Mouse (Mus musculus): Measurements from ENCODE around the gene Ppp2r5b. TPM values are rescaled to one million over a fixed set of nuclear protein-coding genes. Genes with fewer than 3 reads are reported as not detected.

Ppp2r5b gene
- polyA plus RNA-seq (2014; fragmentation: Nextera tagmentation; extraction: Ambion mirVana): 140 and 158 TPM in 2 replicates

DNA sequence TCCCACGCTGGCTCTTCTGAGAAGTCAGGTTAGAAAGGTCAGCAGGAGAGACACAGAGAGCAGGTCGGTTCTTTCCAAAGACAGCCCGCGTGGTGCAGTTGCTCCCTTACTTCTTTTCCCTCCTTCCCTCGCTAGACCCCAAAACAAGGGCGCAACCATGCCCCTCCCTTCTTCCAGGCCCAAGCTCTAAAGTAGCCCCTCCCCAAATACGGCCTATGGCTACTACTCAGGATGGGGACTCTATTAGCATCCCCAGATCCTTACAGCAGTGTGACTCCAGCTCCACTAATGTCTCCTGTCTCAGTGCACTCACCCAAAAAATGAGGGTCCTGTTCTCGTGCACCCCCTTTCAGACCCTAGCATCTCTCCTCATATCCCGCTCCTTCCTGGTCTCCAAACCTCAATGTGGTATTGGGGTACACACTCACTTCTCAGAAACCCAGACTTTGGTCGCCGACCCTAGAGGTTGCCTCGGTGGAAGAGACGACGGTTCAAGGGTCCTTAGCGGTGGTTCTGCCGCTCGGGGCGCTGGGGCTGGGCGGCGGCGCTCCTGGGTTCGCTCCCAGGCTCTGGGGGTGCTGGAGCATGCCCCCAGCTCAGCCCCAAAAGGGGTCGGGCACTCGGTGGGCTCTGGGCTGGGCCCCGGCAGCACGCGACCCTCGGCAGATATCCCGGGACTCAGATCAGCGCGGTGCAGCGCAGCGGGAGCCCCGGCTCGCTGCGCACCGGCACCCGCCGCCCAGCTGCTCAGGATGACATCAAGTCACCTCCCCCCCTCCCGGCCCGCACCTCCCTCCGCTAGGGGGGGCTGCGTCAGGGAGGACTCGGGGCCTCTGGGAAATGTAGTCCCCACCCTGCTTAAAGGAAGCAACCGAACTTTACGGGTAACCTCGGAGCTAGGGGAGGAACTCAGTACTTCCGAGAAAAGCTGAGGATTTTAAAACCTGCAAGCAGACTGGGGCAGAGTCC is at the start of gene Ppp2r5b:
Gene Ppp2r5b (minus strand): TSS at position 789 of the 969 bp plus-strand sequence.
- 2% methylated on average over 48 of the region's 48 CpGs for WGBS
- Histone ChIP-seq H3K9me3 (ENCODE audit: control insufficient read depth, low read length) (no peaks in the 10 kb centered on the region), H3K27me3 (ENCODE audit: control insufficient read depth, insufficient read depth, low read length) (no peaks in the 10 kb centered on the region), H3K4me3 (replicated peaks; ENCODE audit: low read length) (peak within 1 kb of the TSS; percentile 79), H3K27ac (peak within 1 kb of the TSS; percentile 85), H3K9ac (peak within 1 kb of the TSS; percentile 91), H3K4me2 (replicated peaks) (peak within 1 kb of the TSS; percentile 93), H3K36me3 (replicated peaks; ENCODE audit: control insufficient read depth, insufficient read depth) (peaks cover 35% of the 10 kb centered on the region), H3K4me1 (replicated peaks; ENCODE audit: control insufficient read depth, insufficient read depth, low read length) (peaks cover 15% of the 10 kb centered on the region)
- DNase-seq (ENCODE audit: low spot score): peak; percentile 91
- peak; percentile 91 for ATAC-seq (ENCODE audit: low FRiP score)

DNA sequence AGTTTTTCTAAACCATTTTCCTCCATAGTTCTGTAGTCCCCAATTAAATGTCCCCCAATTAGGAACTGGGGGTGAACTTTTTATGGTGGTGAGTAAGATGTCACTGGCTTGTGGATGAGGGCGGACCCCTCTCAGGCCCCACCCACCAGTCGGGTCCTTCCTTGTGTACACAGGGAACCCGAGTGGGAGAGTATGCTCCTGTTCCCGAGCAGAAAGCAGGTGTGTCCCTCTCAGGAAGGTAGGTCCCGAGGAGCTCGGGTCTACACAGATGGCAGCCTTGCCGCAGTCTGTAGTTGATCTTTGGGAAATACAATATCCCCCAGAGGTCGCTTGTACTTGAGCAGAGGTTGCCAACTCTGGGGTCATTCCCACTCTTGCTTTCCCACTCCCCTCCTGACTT is 49.6 kb upstream of the Ppp2r5b start:
- Histone ChIP-seq H3K27ac (no peak overlapping the region), H3K4me3 (replicated peaks; ENCODE audit: low read length) (no peak overlapping the region), H3K9me3 (ENCODE audit: control insufficient read depth, low read length) (no peaks in the 10 kb centered on the region), H3K4me2 (replicated peaks) (no peak overlapping the region), H3K9ac (no peak overlapping the region), H3K27me3 (ENCODE audit: control insufficient read depth, insufficient read depth, low read length) (no peaks in the 10 kb centered on the region), H3K36me3 (replicated peaks; ENCODE audit: control insufficient read depth, insufficient read depth) (peaks cover 79% of the 10 kb centered on the region), H3K4me1 (replicated peaks; ENCODE audit: control insufficient read depth, insufficient read depth, low read length) (peaks cover 6% of the 10 kb centered on the region)
- WGBS: 90% methylated on average over 8 of the region's 8 CpGs
- DNase-seq (ENCODE audit: low spot score) (no peak), ATAC-seq (ENCODE audit: low FRiP score) (no peak)

DNA sequence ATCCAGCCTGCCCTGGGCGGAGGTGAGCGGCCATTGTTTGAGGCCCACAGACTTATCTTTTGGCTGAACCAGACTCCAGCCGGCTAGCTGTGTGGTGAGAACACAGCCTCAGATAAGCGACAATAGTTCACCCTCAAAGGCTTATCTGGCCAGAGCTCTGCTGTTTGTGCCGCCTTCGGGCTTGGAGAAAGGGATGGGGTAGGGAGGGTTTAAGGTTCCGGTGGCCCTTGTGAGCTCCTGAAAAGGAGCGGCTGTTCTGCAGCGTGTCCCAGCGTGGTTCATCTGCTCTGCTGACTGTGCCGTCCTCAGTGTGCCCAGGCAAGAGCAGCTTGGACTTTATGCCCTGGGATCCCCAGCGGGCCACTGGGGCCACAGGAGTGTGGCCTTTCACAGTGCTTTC is 48.8 kb upstream of the Ppp2r5b start:
- Histone ChIP-seq H3K36me3 (replicated peaks; ENCODE audit: control insufficient read depth, insufficient read depth) (peaks cover 79% of the 10 kb centered on the region), H3K9me3 (ENCODE audit: control insufficient read depth, low read length) (no peaks in the 10 kb centered on the region), H3K4me2 (replicated peaks) (no peak overlapping the region), H3K4me1 (replicated peaks; ENCODE audit: control insufficient read depth, insufficient read depth, low read length) (peaks cover 12% of the 10 kb centered on the region), H3K9ac (no peak overlapping the region), H3K4me3 (replicated peaks; ENCODE audit: low read length) (no peak overlapping the region), H3K27ac (no peak overlapping the region), H3K27me3 (ENCODE audit: control insufficient read depth, insufficient read depth, low read length) (no peaks in the 10 kb centered on the region)
- 94% methylated on average over 12 of the region's 12 CpGs for WGBS
- DNase-seq (ENCODE audit: low spot score) (no peak), ATAC-seq (ENCODE audit: low FRiP score) (no peak)

DNA sequence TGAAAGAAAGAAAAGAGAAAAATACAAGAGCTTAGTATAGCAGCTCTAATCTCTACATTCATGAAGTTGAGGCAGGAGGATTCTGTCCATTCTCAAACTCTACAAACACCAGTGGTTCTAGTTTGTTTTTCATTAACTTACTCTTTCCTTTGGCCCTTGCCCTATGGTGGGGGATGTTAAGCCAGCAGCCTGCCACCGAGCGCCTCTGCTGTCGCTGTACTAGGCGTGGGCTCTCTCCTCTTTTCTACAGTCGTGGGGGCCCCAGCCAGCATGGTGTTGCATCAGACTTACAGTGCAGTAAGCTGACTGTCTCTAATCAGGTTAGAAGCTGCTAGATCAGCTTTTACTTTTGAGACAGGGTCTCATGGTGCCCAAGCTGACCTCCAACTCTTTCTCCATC is 47.3 kb upstream of the Ppp2r5b start:
- Histone ChIP-seq H3K27ac (no peak overlapping the region), H3K9ac (no peak overlapping the region), H3K4me2 (replicated peaks) (no peak overlapping the region), H3K4me3 (replicated peaks; ENCODE audit: low read length) (no peak overlapping the region), H3K36me3 (replicated peaks; ENCODE audit: control insufficient read depth, insufficient read depth) (peaks cover 71% of the 10 kb centered on the region), H3K27me3 (ENCODE audit: control insufficient read depth, insufficient read depth, low read length) (no peaks in the 10 kb centered on the region), H3K4me1 (replicated peaks; ENCODE audit: control insufficient read depth, insufficient read depth, low read length) (peaks cover 27% of the 10 kb centered on the region), H3K9me3 (ENCODE audit: control insufficient read depth, low read length) (no peaks in the 10 kb centered on the region)
- ATAC-seq (ENCODE audit: low FRiP score): no peak
- DNase-seq (ENCODE audit: low spot score): no peak
- WGBS: 81% methylated on average over 5 of the region's 5 CpGs

DNA sequence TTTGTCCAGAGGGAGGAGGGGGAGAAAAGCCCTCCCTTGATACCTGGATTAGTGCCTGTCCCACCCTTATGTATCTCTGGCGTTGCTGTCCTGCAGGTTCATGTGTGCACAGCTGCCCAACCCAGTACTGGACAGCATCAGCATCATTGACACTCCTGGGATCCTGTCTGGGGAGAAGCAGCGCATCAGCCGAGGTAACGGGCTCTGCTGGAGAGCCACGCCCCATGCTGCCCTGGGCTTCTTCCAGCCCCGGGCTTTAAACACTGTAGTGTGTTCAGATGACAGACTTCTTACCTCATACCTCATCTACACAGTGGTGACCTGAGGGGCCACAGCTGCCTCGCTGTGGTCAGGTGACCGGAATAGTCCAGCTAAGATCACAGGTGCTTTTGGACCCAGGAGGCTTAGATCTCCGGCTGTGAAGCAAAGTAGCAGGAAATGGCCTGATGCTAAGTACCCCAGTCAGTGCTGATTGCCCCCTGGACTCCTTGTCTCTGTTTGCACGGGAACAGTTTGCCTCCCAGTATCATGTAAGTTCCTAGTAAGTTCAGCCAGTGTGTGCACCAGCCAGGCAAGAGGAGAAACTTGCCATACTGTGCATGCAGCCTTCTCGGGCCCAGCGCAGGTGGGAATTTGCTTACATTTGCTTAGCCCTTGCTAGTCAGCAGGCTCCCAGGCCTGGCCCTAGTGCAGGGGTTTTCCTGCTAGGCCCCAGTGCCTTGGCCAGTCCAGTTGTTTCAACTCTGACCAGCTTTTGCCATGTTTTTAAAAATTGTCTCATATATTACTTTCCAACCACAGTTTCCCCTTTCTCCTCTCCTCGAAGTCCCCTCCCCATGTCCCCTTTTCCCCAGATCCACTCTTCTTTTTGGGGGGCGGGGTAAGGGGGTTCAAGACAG is 45.7 kb upstream of the Ppp2r5b start:
- DNase-seq (ENCODE audit: low spot score): no peak
- H3K4me2 ChIP-seq (replicated peaks): no peak overlapping the region
- peaks cover 57% of the 10 kb centered on the region for H3K36me3 ChIP-seq (replicated peaks; ENCODE audit: control insufficient read depth, insufficient read depth)
- H3K9me3 ChIP-seq (ENCODE audit: control insufficient read depth, low read length): no peaks in the 10 kb centered on the region
- no peak overlapping the region for H3K4me3 ChIP-seq (replicated peaks; ENCODE audit: low read length)
- no peak overlapping the region for H3K9ac ChIP-seq
- no peak overlapping the region for H3K27ac ChIP-seq
- no peak for ATAC-seq (ENCODE audit: low FRiP score)
- WGBS: 93% methylated on average over 14 of the region's 14 CpGs
- H3K27me3 ChIP-seq (ENCODE audit: control insufficient read depth, insufficient read depth, low read length): no peaks in the 10 kb centered on the region
- peaks cover 27% of the 10 kb centered on the region for H3K4me1 ChIP-seq (replicated peaks; ENCODE audit: control insufficient read depth, insufficient read depth, low read length)

DNA sequence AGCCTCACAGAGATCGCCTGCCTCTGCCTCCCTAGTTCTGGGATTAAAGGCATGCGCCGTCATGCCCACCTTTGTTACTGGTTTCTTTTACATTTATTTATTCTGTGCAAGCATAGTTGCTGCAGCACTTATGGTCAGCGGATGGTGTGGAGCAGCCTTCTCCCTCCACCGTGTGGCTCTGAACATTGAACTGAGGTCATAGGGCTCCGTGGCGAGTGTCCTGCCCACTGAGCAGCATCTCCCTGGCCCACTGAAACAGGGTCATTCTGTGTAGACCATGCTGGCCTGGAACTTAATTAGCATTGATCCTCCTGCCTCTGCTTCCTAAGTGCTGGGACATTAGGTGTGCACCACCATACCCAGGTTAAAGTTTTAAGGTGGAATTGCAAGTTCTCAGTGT is 44.9 kb upstream of the Ppp2r5b start:
- Histone ChIP-seq H3K36me3 (replicated peaks; ENCODE audit: control insufficient read depth, insufficient read depth) (peaks cover 49% of the 10 kb centered on the region), H3K9me3 (ENCODE audit: control insufficient read depth, low read length) (no peaks in the 10 kb centered on the region), H3K27ac (no peak overlapping the region), H3K27me3 (ENCODE audit: control insufficient read depth, insufficient read depth, low read length) (no peaks in the 10 kb centered on the region), H3K4me2 (replicated peaks) (no peak overlapping the region), H3K4me1 (replicated peaks; ENCODE audit: control insufficient read depth, insufficient read depth, low read length) (peaks cover 34% of the 10 kb centered on the region), H3K9ac (no peak overlapping the region), H3K4me3 (replicated peaks; ENCODE audit: low read length) (no peak overlapping the region)
- DNase-seq (ENCODE audit: low spot score) (no peak), ATAC-seq (ENCODE audit: low FRiP score) (no peak)
- 92% methylated on average over 7 of the region's 7 CpGs for WGBS

DNA sequence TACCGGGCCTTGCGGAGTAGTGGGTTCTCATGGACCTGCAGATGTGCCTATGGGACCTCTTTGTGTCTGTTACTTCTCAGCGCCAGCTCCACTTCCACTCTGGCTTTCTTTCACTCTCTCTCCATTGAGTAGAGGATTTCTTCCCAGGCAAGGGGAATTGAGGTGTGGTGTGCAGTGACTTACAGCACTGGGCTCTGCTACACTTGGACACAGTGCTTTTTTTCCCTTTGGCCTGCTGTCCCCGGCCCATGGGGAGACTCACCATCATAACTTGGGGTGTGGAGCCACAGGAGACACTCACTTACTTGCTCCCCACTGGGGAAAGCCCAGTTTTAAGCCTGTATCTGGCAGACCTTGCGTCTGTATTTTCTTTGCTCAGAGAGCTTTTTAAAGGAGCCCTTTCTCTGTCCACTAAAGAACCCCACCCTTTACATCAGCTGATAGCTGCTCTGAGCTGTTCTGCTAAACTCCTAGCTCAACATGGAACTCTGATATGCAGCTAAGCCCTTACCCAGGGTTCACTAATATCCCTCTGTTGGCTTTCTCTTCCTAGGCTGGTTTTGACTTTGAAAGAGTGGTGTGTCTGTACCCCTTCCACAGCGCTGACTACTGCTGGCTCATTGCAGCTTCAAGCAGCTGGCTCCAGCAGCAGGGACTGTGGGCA is 43.9 kb upstream of the Ppp2r5b start:
- Histone ChIP-seq H3K36me3 (replicated peaks; ENCODE audit: control insufficient read depth, insufficient read depth) (peaks cover 41% of the 10 kb centered on the region), H3K9ac (peak overlapping the region; percentile 84), H3K27me3 (ENCODE audit: control insufficient read depth, insufficient read depth, low read length) (no peaks in the 10 kb centered on the region), H3K9me3 (ENCODE audit: control insufficient read depth, low read length) (no peaks in the 10 kb centered on the region), H3K4me1 (replicated peaks; ENCODE audit: control insufficient read depth, insufficient read depth, low read length) (peaks cover 35% of the 10 kb centered on the region), H3K4me3 (replicated peaks; ENCODE audit: low read length) (peak overlapping the region; percentile 85; the same call in 1 of the 2 replicates), H3K27ac (no peak overlapping the region), H3K4me2 (replicated peaks) (peak overlapping the region; percentile 97)
- no peak for ATAC-seq (ENCODE audit: low FRiP score)
- DNase-seq (ENCODE audit: low spot score): no peak
- 84% methylated on average over 6 of the region's 6 CpGs for WGBS

DNA sequence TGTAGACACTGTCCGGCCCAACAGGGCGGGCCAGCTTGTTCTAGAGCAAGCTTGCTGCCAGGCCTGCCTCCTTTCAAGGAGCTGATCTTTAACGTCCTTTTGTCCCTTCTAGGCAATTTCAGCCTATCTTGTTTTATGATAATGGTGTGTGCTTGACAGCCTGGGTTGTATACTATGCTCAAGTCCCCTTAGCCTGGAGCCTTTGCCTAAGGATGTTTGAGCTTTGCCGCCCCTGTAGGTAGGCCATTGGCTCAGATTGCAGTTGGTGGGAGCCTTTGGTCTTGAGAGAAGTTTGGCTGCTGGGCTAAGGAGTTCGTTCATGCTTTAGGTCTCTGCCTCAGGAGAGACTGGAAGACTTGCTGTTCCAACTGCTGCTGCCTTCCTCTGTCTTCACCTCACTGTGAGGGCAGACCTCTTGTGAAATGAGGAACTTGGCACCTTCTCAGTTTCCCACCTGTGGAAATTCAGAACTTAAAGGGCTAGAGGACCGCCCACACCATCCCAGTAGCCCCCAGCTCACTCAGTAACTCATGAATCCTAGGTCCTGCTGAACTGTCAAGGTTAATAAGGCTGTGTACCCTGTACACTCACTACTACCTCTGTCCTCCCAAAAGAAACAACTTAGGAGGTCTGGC is 42.9 kb upstream of the Ppp2r5b start:
- H3K36me3 ChIP-seq (replicated peaks; ENCODE audit: control insufficient read depth, insufficient read depth): peaks cover 31% of the 10 kb centered on the region
- no peak overlapping the region for H3K27ac ChIP-seq
- no peaks in the 10 kb centered on the region for H3K27me3 ChIP-seq (ENCODE audit: control insufficient read depth, insufficient read depth, low read length)
- peak overlapping the region; percentile 84 for H3K9ac ChIP-seq
- H3K4me1 ChIP-seq (replicated peaks; ENCODE audit: control insufficient read depth, insufficient read depth, low read length): peaks cover 35% of the 10 kb centered on the region
- H3K9me3 ChIP-seq (ENCODE audit: control insufficient read depth, low read length): no peaks in the 10 kb centered on the region
- DNase-seq (ENCODE audit: low spot score) (no peak), ATAC-seq (ENCODE audit: low FRiP score) (no peak)
- peak overlapping the region; percentile 97 for H3K4me2 ChIP-seq (replicated peaks)
- 39% methylated on average over 6 of the region's 6 CpGs for WGBS
- peak overlapping the region; percentile 85 for H3K4me3 ChIP-seq (replicated peaks; ENCODE audit: low read length)

Data from hindbrain, embryonic 14.5 days (tissue).